Mouse (Mus musculus) midbrain, embryonic 15.5 days (tissue): Measurements from ENCODE around the gene Rcan2. TPM values are rescaled to one million over a fixed set of nuclear protein-coding genes. Genes with fewer than 3 reads are reported as not detected.

ENCODE experiments used
- ATAC-seq: fragments of 200-750 bp; cut with Nextera tagmentation; replicated peaks from 2 replicates; pipeline ENCODE4 v1.8.0; 2017; ENCODE audit warnings: moderate TSS enrichment
- H3K27ac ChIP-seq: fragments of 300-500 bp; sonication (generic); 2 replicates; pipeline ENCODE4 v1.5.1; 2015; ENCODE audit warnings: mild to moderate bottlenecking, inconsistent platforms
- H3K27me3 ChIP-seq: fragments of 300-500 bp; sonication (generic); replicated peaks from 2 replicates; pipeline ENCODE4 v1.6.1; 2015; ENCODE audit warnings: inconsistent platforms
- H3K36me3 ChIP-seq: fragments of 300-500 bp; sonication (generic); replicated peaks from 2 replicates; pipeline ENCODE4 v1.6.1; 2015; ENCODE audit warnings: inconsistent platforms
- H3K4me1 ChIP-seq: fragments of 300-500 bp; sonication (generic); 2 replicates; pipeline ENCODE4 v1.6.1; 2015; ENCODE audit warnings: inconsistent platforms
- H3K4me2 ChIP-seq: fragments of 300-500 bp; sonication (generic); 2 replicates; pipeline ENCODE4 v1.6.1; 2015; ENCODE audit warnings: inconsistent platforms, mild to moderate bottlenecking, moderate library complexity
- H3K4me3 ChIP-seq: fragments of 300-500 bp; sonication (generic); 2 replicates; pipeline ENCODE4 v1.5.1; 2015; ENCODE audit warnings: mild to moderate bottlenecking, inconsistent platforms
- H3K9ac ChIP-seq: fragments of 300-500 bp; sonication (generic); 2 replicates; pipeline ENCODE4 v1.6.1; 2015; ENCODE audit warnings: mild to moderate bottlenecking, inconsistent platforms
- H3K9me3 ChIP-seq: fragments of 300-500 bp; sonication (generic); 2 replicates; pipeline ENCODE4 v1.6.1; 2016; ENCODE audit warnings: inconsistent platforms
- WGBS: fragments of 180-500 bp; shearing (Covaris S2); methylation state at CpG from one replicate; pipeline ENCODE4 v1.1.7; 2015; ENCODE audit warnings: mixed read lengths; 5-methylcytosine and 5-hydroxymethylcytosine counted together
- polyA plus RNA-seq: library from polyadenylated mRNA; unstranded; fragments of >200 nt; fragmentation: Nextera tagmentation; extraction: Ambion mirVana; gene quantifications from 2 replicates; pipeline ENCODE4 v1.2.1, GENCODE M21; 2015

Gene Rcan2
- 118 and 128 TPM in 2 replicates for polyA plus RNA-seq

DNA sequence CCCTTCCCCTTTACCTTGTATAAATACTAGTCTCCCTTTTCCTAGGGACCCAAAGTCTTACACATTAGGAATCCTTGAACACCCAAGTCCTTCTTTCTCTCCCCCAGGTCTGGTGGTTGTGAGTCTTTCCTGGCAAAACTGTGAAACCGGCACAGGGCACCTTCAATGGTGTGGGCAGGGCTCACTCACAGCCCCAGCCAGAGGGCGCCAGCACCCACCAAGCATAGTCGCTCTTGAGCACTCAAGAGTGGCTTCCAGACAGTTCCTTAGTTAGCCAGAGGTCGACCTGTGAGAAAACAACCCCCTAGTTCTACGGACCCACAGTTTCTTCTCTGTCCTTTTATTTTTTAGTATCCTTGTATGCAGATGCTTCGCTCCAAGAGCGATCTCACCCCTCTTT, at the start of gene Rcan2:
TSS of gene Rcan2 (plus strand) at position 275 of the 400 bp plus-strand sequence.
- Histone ChIP-seq H3K27me3 (no peaks in the 10 kb centered on the region), H3K9me3 (no peaks in the 10 kb centered on the region), H3K36me3 (no peaks in the 10 kb centered on the region), H3K27ac (peak within 1 kb of the TSS; percentile 78), H3K4me1 (peaks cover 12% of the 10 kb centered on the region; the same call in 1 of the 2 replicates), H3K4me3 (peak within 1 kb of the TSS; percentile 72), H3K9ac (peak within 1 kb of the TSS; percentile 79), H3K4me2 (peak within 1 kb of the TSS; percentile 80)
- WGBS: 2% methylated on average over 7 of the region's 7 CpGs
- peak; percentile 92 for ATAC-seq

DNA sequence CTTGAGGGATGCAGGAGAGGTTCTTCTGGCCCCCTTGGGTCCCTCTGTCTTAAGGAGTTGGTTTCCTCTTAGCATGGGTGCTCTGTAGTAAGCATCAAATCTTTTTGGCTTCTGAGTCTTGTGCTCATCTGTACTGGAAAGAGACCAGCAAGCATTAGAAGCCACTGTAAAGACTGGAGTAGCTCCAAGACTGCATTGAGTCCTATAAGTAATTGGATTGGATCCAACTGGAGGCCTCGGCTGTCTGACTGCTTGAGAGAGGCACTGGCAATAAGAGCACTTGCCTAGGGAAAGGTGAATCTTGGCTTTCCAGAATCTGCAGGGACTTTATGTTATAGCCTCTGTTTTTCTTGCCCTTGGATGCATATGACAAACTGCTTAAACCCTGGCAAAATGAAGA, 48.3 kb upstream of the Rcan2 start:
- Histone ChIP-seq H3K27me3 (no peaks in the 10 kb centered on the region), H3K9me3 (no peaks in the 10 kb centered on the region), H3K36me3 (no peaks in the 10 kb centered on the region), H3K4me3 (no peak overlapping the region), H3K4me1 (no peaks in the 10 kb centered on the region), H3K27ac (no peak overlapping the region), H3K4me2 (no peak overlapping the region), H3K9ac (no peak overlapping the region)
- 63% methylated on average over 1 of the region's 1 CpGs for whole genome bisulfite sequencing
- ATAC-seq: no peak

DNA sequence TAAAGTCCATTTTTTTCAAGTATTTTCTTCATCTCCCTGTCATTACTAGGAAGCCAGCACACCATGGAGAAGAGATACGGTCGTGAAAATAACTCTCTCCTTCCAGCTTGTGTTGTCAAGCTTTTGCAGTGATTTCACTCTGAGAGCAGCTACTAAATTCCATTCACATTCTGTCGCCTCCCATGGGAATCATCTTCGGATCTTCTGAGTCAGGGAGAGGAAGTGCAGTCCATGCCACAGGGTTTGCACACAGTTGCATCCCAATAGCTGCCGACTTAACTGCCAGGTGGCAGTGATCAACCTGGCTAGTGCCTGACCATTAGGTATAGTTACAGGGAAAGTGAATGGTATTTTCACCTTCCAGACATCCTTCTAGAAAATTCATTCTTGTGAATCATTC, 46.5 kb upstream of the Rcan2 start:
- ATAC-seq: no peak
- WGBS: 73% methylated on average over 5 of the region's 5 CpGs

DNA sequence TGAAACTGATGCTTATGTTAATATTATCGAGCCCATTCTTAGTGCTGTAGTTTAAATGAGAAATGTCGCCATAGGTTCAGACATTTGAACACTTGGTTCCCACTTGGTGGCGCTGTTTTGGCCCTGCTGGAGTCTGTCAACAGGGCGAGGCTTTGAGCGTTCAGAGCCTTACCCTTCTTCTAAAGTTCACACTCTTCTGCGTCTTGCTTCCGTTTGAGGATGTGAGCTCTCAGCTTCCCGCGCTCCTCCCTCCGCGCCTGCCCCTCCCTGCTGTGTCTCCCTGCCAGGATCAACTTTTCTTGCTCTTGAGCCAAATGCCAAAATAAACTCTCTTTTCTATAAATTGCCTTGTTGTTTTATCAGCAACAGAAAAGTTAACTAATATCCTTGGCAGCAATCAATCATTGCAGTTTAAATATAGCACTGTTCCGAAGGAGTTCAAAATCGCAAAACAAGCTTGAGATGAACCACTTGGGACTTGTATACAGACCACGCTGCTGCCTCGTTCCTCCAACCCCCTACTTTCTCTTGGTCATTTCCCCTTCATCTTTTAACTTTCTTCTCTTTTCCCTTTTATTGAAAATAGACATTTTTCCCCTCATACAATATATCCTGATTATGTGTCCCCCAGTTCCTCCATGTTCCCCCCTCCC, 42.4 kb upstream of the Rcan2 start:
- no peak overlapping the region for H3K27ac ChIP-seq
- WGBS: 54% methylated on average over 15 of the region's 15 CpGs
- no peaks in the 10 kb centered on the region for H3K9me3 ChIP-seq
- no peak overlapping the region for H3K4me3 ChIP-seq
- no peaks in the 10 kb centered on the region for H3K4me1 ChIP-seq
- H3K36me3 ChIP-seq: no peaks in the 10 kb centered on the region
- ATAC-seq: no peak
- no peak overlapping the region for H3K9ac ChIP-seq
- no peak overlapping the region for H3K4me2 ChIP-seq
- no peaks in the 10 kb centered on the region for H3K27me3 ChIP-seq

More for the DNA sequence above, 46.5 kb upstream of the Rcan2 start:
- H3K4me2 ChIP-seq: no peak overlapping the region
- no peak overlapping the region for H3K9ac ChIP-seq
- H3K36me3 ChIP-seq: no peaks in the 10 kb centered on the region
- H3K27me3 ChIP-seq: no peaks in the 10 kb centered on the region
- no peaks in the 10 kb centered on the region for H3K9me3 ChIP-seq
- no peaks in the 10 kb centered on the region for H3K4me1 ChIP-seq
- H3K4me3 ChIP-seq: no peak overlapping the region
- H3K27ac ChIP-seq: no peak overlapping the region

DNA sequence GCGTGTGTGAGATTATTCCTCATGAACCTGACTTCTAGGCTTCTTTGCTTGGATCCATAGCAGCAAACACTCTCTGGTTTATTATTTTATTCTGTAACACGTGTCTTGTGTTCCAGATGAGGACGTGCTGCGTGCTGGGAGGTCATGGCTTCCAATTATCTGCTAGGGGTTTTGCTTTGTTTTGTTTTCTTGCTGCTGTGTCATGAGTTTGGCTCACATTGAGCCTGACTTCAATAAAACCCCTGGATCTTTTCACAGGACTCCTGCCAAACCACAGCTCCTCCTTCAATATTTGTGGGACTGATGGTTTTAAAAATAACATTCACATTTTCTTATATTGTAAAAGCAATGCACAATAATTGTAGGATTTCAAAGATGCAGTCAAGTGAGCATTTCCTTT, 16.6 kb upstream of the Rcan2 start:
- no peak overlapping the region for H3K4me2 ChIP-seq
- no peaks in the 10 kb centered on the region for H3K27me3 ChIP-seq
- WGBS: 75% methylated on average over 4 of the region's 4 CpGs
- H3K36me3 ChIP-seq: no peaks in the 10 kb centered on the region
- H3K4me1 ChIP-seq: no peaks in the 10 kb centered on the region
- no peaks in the 10 kb centered on the region for H3K9me3 ChIP-seq
- H3K4me3 ChIP-seq: no peak overlapping the region
- ATAC-seq: no peak
- H3K27ac ChIP-seq: no peak overlapping the region
- H3K9ac ChIP-seq: no peak overlapping the region

DNA sequence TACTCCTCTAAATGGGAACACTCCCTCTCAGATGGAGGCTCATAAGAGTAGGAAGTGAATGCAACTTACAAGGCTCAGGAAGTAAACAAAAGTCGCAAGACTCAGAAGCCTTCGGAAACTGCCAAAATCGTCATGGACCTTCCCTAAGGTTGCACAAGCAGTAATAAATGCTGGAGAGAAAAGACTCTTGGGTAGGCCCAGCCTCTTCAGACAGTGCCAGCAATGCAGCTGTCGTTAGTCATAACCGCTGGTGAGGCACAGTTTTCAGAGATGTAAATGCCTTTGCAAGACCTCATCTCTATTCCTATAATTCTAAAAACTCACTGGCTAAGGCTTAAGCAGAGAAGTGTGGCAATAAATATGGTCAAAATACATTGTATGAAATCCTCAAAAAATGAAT, 12.9 kb upstream of the Rcan2 start:
- no peak overlapping the region for H3K4me2 ChIP-seq
- no peak for ATAC-seq
- H3K36me3 ChIP-seq: no peaks in the 10 kb centered on the region
- no peak overlapping the region for H3K27ac ChIP-seq
- no peak overlapping the region for H3K9ac ChIP-seq
- H3K4me1 ChIP-seq: no peaks in the 10 kb centered on the region
- H3K4me3 ChIP-seq: no peak overlapping the region
- WGBS: 91% methylated on average over 5 of the region's 5 CpGs
- no peaks in the 10 kb centered on the region for H3K27me3 ChIP-seq
- no peaks in the 10 kb centered on the region for H3K9me3 ChIP-seq

DNA sequence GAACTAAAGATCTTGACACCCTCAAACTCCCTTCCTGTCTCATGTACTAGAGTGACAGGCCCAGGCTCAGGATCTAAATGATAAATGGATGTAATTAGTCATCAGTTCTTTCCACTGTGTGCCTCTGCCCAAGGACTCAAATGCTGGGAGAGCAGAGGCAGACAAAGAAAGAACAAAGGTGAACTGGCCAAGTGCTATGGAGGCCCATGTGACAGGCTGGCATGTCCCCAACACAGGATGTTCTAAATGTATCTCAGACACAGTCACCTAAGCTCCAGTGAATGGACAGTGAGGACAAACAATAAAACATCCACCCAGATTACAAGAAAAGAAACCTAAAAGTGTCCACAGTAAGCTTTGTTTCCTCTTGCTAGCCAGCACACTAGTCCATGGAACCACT, 11.8 kb upstream of the Rcan2 start:
- Histone ChIP-seq H3K36me3 (no peaks in the 10 kb centered on the region), H3K9ac (no peak overlapping the region), H3K27me3 (no peaks in the 10 kb centered on the region), H3K4me3 (no peak overlapping the region), H3K9me3 (no peaks in the 10 kb centered on the region), H3K4me1 (no peaks in the 10 kb centered on the region), H3K27ac (no peak overlapping the region), H3K4me2 (no peak overlapping the region)
- no peak for ATAC-seq

DNA sequence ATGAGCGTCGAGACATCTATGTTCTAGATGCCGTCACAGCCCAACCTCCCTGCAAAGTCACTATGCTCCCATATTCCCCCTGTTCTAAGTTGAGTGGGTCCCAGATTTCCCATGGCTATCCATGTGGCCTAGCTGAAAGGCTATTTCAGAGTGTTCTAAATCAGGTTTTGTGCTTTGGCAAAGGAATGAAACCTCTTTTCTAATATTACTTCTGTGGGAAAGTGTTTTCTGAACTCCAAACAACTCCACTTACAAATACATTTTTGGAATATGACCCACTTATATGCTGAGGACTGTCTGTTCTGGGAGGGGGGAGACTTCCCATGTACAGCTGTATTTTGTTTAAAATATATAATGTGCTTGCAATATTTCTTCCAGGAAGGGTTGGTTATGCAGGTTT, 9.4 kb upstream of the Rcan2 start:
- Histone ChIP-seq H3K4me1 (no peaks in the 10 kb centered on the region), H3K9ac (no peak overlapping the region), H3K4me3 (no peak overlapping the region), H3K4me2 (no peak overlapping the region), H3K36me3 (no peaks in the 10 kb centered on the region), H3K9me3 (no peaks in the 10 kb centered on the region), H3K27me3 (no peaks in the 10 kb centered on the region), H3K27ac (no peak overlapping the region)
- WGBS: 89% methylated on average over 3 of the region's 3 CpGs
- ATAC-seq: no peak

DNA sequence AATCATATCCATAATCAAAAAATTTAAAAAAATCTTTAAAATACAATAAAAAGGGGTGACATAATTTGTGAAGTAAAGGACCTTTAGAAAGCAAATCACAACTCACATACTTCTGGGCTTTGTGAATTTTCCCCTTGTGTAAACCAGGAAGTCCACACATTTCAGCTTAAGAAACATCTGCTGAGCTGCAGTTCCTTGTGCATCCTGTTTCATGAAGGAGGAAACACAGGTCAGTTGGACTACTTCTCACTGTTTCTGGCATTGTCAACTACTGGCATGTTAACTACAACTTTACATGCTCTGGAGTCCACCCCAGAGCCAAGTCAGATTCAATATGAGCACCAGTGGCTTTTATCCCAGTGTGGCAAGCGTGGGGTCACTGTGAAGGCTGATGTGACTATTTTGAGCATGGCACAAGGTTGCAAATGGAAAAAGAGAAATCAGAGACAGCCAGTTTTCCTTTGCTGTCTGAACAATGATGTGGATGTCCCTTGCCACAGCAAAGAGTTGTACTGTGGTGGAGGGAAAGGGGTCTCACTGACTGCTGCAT, 6.3 kb upstream of the Rcan2 start:
- no peak for ATAC-seq

DNA sequence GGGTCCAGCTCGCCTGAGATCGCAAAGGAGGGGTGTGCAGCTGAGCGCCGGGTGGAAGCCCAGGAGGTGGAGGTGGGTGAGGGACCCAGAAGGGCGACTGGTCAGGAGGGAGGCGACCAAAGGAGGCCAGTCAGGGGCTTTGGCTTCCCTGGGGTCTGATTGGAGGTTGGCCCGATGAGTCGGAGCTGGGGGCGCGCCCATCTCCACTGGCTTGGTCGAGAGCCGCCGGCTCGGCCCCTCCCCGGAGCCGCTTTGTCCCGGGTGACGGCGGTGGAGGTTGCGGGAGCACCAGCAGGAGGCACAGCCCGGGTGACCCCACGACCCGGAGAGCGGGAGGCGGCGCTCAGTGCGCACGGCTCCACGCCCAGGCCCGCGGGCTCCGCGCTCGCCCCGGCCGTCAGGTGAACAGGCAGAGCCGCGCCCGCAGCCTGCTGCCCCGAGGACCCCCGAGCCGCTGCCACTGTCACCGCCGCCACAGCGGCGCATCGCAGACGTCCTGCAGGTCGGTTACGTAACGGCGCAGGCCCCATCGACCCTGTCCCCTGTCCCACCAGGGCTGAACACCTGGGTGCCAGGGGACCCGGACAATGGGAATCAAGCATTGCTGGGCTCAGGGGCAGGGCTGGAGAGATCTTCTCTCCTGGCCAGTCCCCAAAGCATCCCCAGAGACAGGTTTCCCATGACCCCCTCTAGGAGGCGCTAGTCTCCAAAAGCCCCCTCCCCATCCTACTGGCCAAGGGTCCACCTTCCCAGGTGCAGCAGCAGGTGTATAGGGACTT, 633 bp downstream of the Rcan2 start:
- Histone ChIP-seq H3K36me3 (no peaks in the 10 kb centered on the region), H3K4me3 (peak overlapping the region; percentile 72), H3K9me3 (no peaks in the 10 kb centered on the region), H3K27me3 (no peaks in the 10 kb centered on the region), H3K4me2 (peak overlapping the region; percentile 80), H3K4me1 (peaks cover 12% of the 10 kb centered on the region; the same call in 1 of the 2 replicates), H3K27ac (peak overlapping the region; percentile 78), H3K9ac (peak overlapping the region; percentile 79)
- WGBS: under 1% methylated on average over 55 of the region's 55 CpGs
- peak; percentile 92 for ATAC-seq

More for the DNA sequence above, 6.3 kb upstream of the Rcan2 start:
- H3K9me3 ChIP-seq: no peaks in the 10 kb centered on the region
- no peak overlapping the region for H3K4me3 ChIP-seq
- H3K27ac ChIP-seq: no peak overlapping the region
- no peak overlapping the region for H3K9ac ChIP-seq
- no peaks in the 10 kb centered on the region for H3K27me3 ChIP-seq
- no peaks in the 10 kb centered on the region for H3K36me3 ChIP-seq
- WGBS: 71% methylated on average over 1 of the region's 1 CpGs
- H3K4me2 ChIP-seq: no peak overlapping the region
- no peaks in the 10 kb centered on the region for H3K4me1 ChIP-seq

DNA sequence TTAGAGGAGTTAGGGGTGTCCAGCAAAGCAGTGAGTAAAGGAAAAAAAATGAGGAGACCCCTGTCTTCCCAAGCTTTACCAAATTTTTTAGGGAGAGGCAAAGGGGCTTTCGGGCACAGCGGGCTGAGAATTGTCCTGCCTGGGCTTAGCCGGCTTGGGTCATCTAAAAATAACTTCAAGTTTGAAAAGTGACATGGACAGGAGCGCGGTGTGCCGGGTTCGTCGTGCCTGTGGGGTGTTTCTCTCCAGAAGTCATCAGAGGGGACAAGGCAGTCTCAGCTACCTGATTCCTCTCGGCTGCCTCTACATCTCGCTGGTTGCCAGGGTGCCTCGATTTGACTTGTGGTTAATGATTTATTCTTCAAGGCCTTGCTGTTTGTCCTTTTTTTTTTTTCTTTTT, 1.3 kb downstream of the Rcan2 start:
- Histone ChIP-seq H3K4me3 (peak overlapping the region; percentile 72), H3K27me3 (no peaks in the 10 kb centered on the region), H3K36me3 (no peaks in the 10 kb centered on the region), H3K27ac (no peak overlapping the region), H3K9me3 (no peaks in the 10 kb centered on the region), H3K4me2 (peak overlapping the region; percentile 80), H3K4me1 (peaks cover 12% of the 10 kb centered on the region; the same call in 1 of the 2 replicates), H3K9ac (peak overlapping the region; percentile 79)
- no peak for ATAC-seq
- 68% methylated on average over 11 of the region's 11 CpGs for WGBS

DNA sequence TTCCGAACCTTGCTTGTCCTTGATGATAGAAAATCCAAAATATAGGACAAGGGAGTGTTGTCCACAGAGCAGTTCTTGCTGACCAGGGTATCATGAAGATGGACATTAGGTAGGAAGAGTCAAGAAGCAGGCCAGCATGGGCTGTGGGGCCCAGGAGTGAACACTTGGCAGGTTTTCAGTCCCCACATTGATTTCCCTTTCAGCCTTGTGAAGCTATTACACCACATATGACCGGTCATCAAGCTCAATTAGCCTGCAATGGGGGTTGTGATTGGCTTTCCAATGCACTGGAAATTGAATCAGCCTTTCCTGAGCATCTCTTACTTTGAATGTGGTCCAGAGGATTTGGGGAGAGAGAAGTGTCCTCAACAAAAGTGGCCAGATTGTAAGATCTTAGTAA, 2.0 kb downstream of the Rcan2 start:
- peak overlapping the region; percentile 80 for H3K4me2 ChIP-seq

More for the DNA sequence above, 2.0 kb downstream of the Rcan2 start:
- WGBS: 82% methylated on average over 2 of the region's 2 CpGs
- Histone ChIP-seq H3K9me3 (no peaks in the 10 kb centered on the region), H3K4me3 (no peak overlapping the region), H3K27ac (no peak overlapping the region), H3K9ac (no peak overlapping the region), H3K27me3 (no peaks in the 10 kb centered on the region), H3K36me3 (no peaks in the 10 kb centered on the region), H3K4me1 (peaks cover 12% of the 10 kb centered on the region; the same call in 1 of the 2 replicates)
- ATAC-seq: no peak
